Mouse (Mus musculus) adrenal gland, postnatal 4 days (tissue): ENCODE results near the gene Itgbl1. TPM values are rescaled to one million over a fixed set of nuclear protein-coding genes. Genes with fewer than 3 reads are reported as not detected.

Source experiments
- DNase-seq, 2 experiments: peaks; one replicate each; pipeline ENCODE4 v3.0.0; 2021 to 2022; ENCODE audit warnings: low spot score in 2 of 2, mixed read lengths in 2 of 2
- total RNA-seq, 2 experiments: library from RNA; stranded (reverse); gene quantifications; 2 replicates each; pipeline ENCODE4 v1.2.3; 2021

Itgbl1 gene
- total RNA-seq, 2 experiments from 2014 or later = 1.8 to 1.9 TPM

GRCm38 (mm10) chr14:123966531-123966930, 306.8 kb downstream of the Itgbl1 start:
- DNase-seq = no peak

GRCm38 (mm10) chr14:123967996-123968395, 308.2 kb downstream of the Itgbl1 start:
- no peak for DNase-seq

- DNase-seq = no peak
Observed at GRCm38 (mm10) chr14:123990591-123991195, 330.9 kb downstream of the Itgbl1 start.

Other genes starting within 250 kb of the Itgbl1 start
- 1 to 10 TPM; 7.6 to 8.8 TPM for gene Nalcn, start 32.8 kb upstream of the Itgbl1 start, total RNA-seq